Mouse (Mus musculus) CD4-positive naive resting alpha-beta T cell, adult 57 days (primary cell): ENCODE data around the gene Impdh2. TPM values are rescaled to one million over a fixed set of nuclear protein-coding genes. Genes with fewer than 3 reads are reported as not detected.

Experiments used
- total RNA-seq: library from RNA; stranded (reverse); gene quantifications from one replicate; pipeline ENCODE4 v1.2.4, GENCODE M21; 2023

Gene Impdh2
- total RNA-seq, result 204 TPM

DNA sequence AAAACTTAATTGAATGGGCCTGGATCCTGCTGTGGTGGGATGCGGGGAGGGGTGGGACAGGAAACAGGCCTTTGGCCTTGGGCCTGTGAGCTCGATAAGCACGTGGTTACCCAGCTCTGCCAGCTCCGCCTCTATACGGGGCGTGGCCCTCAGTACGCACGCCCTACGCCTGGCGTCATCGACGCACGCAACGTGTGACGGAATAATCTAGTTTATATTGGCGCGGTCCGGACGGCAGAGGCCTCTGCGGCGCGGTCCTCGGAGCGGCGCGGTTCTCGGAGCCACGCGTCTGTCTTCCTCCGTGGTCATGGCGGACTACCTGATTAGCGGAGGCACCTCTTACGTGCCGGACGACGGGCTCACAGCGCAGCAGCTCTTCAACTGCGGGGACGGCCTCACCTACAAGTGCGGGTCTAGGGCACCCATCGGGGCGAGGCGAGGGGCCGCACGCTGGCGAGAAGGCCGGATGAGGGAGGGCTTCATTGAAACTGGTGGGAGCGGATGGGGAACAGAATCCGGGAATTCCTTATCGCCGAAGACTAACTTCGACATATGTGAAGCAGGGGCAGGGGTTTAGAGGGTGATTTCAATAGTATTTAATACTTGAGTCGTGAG lies at the start of gene Impdh2:
Gene Impdh2 (plus strand): TSS at position 60 of the 615 bp plus-strand sequence.

DNA sequence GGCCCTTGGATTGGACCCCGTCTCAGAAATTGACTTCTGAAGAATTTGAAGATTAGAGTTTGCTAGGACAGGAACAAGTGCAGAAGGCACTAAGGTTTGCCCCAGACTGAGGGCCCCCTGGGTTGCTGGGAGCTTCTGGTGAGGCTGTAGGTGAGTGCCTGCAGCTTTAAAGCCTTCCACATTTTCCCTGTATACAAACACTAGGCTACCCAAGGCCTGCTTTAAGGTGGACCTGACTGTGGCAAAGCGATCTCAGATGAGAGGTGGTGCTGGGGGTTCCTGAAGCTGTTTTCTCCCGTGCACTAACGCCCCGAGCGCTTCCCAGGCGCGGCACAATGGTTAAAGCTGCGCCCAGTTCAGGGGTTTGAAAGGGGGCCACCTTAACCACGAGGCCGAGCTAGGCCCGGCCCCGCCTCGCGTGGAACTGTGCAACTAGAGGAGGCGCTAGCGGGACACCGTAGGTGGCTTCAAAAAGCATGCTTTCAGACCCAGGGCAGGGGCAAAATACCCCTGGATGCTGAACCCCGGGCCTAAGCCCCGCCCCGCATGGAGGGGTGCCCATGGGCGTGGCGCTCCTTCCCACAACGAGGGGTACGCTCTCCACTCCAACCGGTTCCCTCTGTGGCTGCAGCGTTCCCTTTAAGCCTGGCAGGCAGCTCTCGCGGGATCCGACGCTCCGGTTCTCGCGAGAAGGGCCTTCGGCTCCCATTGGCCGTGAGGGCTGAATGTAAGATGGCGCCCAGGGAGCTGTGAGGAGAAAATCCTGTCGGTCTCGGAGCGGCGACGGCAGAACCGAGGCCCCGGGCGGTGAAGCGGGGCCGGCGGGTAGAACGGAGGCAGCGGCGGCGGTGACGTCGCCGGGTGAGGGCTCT lies 43.5 kb upstream of the Impdh2 start, which contains the start of gene Qrich1:
Gene Qrich1 (plus strand): TSS at position 427 of the 872 bp plus-strand sequence.

DNA sequence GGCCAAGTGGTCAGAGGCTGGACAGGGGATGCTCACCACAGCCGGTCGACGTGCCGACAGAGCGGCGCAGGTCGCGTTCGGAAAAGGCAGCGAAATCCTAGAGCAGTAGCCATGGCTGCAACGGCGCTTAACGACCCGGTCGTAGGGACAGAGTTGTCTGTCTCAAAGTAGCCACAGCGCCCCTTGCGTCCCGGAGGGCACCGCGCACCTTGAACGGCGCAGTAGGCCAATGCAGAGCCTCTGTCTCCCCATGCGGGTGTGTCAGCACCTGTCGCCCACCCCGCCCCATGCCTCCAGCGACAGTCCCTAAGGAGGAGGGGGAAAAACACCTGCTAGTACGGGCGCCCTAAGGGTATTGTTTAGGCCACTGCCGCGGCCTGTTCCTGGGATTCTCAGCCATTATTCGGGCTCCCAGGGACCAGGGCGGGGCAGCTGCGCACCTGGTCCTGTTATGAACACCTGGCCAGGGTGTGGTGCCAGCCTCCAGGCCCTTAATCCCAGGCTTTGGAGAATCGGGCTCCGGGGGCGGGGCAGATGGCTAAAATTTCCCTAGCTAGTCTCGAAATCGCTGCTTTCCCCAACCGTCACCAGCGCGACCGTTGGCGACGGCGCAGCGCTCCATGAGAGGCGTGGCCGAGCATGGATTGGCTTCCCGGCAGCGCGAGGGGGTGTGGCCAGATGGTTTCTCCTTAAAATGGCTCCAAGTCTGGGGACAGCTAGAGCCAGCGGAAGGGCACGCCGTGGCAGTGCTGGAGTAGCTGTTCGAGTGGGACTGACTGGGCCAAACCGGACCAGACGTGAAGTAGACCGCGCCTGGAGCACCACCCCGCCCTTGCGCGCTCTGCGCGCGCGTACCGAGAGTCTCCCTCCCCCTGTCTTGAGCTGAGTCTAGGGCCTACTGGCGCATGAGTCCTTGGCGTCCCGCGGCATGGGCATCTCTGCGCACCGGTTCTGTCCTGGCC lies 7.0 kb downstream of the Impdh2 start, which contains the start of gene Ndufaf3:
Gene Ndufaf3 (minus strand): TSS at position 620 of the 962 bp plus-strand sequence.

DNA sequence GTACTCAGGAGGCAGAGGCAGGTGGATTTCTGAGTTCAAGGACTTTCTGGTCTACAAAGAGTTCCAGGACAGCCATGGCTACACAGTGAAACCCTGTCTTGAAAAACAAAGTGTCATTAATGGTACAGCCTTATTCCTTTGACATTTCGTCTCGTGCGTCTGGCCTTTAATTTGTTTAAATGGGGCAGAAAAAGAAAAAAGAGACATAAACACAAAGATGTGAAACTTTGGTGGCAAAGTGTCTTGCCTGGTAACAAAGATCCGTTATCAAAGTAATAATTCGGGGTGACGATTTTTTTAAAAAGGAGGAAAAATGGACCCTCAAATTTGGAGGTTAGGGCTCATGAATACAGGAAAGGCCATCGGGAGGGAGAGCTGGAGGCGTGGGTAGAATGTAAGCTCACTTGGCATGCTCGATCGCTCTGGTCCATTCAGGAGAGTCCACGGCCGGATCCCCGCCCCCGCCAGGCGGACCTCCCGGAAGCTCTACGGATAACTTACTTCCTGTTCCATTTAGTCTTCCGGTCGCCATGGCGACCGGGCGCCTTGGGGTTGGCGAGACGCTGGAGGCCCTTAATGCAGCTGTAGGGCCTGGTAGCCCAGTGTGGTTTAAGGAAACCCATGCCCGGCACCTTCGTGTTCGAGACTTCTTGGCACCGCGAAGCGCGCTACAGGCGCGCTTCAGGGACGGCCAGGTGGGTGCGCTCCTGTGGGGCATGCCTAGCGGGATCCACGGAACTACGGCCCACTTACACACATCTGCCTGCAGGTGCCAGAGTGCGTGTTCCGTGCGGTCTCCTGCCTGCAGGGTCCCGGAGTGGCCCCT lies 9.5 kb downstream of the Impdh2 start, which contains the start of gene Dalrd3:
Gene Dalrd3 (plus strand): TSS at position 506 of the 826 bp plus-strand sequence.

DNA sequence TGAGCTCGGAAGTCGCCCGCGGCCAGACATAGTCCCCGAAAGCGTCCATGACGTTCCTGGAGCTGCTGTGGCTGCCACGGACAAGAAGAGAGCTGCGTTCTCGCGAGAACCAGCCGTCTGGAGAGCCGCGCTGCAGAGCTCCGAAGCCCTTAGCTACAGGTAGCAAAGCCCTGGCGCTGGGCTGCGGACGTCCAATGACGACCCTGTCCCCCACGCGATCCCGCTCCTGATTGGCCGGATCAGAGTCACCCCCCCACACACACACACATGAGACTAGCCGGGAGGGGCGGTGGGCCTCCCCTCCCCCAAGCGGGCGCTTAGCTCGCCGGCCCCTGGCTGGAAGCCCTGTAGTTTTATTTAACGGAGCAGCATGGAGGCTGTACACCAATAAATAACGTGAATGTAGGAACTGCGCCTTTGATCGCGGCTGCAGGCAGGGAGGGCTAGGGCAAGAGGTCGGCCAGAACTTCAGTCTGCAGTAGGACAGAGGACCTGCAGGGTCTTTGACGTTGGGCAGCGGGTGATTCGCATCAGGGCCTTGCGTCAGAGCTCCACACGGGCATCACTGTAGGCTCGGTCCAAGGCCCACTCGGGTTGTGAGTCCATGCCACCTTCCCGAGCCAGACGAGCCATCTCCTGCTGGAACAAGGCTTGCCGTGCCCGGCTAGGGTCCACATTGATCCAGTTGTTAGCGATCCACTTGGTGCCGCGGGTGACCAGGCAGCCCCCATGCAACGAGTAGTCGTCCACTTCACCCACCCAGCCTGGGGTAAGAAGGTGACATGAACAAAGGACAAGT lies 18.7 kb downstream of the Impdh2 start, which contains the start of gene Wdr6:
Gene Wdr6 (minus strand): TSS at position 195 of the 799 bp plus-strand sequence.

DNA sequence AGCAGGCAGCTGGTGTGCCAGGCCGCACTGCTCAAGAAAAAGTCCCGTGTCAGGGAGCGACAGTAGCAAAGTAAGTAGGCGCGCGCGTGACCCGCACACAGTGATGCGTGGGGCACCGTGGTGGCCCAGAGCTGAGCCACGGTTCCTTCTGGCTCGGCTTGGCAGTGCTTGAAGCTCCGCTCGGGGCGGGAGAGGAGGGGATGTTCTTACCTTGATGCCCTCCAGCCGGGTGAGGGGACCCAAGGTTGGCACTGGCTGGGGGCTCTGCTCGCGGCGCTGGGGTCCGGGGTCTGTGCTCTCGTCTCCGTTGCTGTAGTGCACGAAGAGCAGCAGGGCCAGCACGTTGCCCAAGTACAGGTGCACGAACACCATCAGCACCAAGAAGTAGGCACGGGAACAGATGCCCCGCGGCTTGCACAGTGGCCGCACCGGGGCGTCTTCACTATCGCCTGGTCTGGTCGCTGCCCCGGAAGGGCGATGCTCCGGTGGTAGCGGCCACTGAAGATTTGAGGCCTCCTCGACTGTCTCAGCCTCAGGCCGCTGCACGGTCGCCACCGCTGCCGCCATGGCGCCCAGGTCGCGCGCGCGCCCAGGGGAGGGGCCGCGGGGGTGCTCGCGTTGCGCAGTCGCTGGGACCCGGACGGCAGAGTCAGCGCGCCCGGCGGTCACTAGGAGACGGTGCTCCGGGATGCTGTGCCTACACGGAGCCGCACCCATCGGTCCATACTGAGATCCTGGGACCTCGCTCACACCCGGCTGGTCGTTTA lies 37.1 kb downstream of the Impdh2 start, which contains the start of gene P4htm:
Gene P4htm (minus strand): TSS at position 670 of the 767 bp plus-strand sequence.

Other genes with a start within 250 kb of the Impdh2 start
- gene Gpx1, start 221.4 kb upstream of the Impdh2 start, total RNA-seq, result 247 TPM
- gene Usp4, start 212.4 kb upstream of the Impdh2 start, total RNA-seq, result 140 TPM
- gene 1700102P08Rik, start 167.5 kb upstream of the Impdh2 start, total RNA-seq, result 6.2 TPM
- not detected for gene Ccdc36, start 131.8 kb upstream of the Impdh2 start, total RNA-seq
- gene BC048562, start 123.8 kb upstream of the Impdh2 start, total RNA-seq, result not detected
- 25.0 TPM for gene Ccdc71, start 99.8 kb upstream of the Impdh2 start, total RNA-seq
- 4.3 TPM for gene Klhdc8b, start 98.7 kb upstream of the Impdh2 start, total RNA-seq
- 2.4 TPM for gene Lamb2, start 80.5 kb upstream of the Impdh2 start, total RNA-seq
- 305 TPM for gene Usp19, start 69.7 kb upstream of the Impdh2 start, total RNA-seq
- 180 TPM for gene Qars, start 52.6 kb upstream of the Impdh2 start, total RNA-seq
- gene Qrich1, start 43.5 kb upstream of the Impdh2 start, total RNA-seq, result 222 TPM
- 18.4 TPM for gene Ndufaf3, start 7.1 kb downstream of the Impdh2 start, total RNA-seq
- 48.9 TPM for gene Dalrd3, start 9.6 kb downstream of the Impdh2 start, total RNA-seq
- 30.9 TPM for gene Wdr6, start 18.5 kb downstream of the Impdh2 start, total RNA-seq
- 8.6 TPM for gene P4htm, start 37.4 kb downstream of the Impdh2 start, total RNA-seq
- gene Arih2, start 89.1 kb downstream of the Impdh2 start, total RNA-seq, result 149 TPM
- gene Slc25a20, start 101.8 kb downstream of the Impdh2 start, total RNA-seq, result 19.7 TPM
- gene Prkar2a, start 129.0 kb downstream of the Impdh2 start, total RNA-seq, result 10.8 TPM
- gene Ip6k2, start 223.5 kb downstream of the Impdh2 start, total RNA-seq, result 64.3 TPM
- 15.1 TPM for gene Nckipsd, start 248.1 kb downstream of the Impdh2 start, total RNA-seq